Mouse (Mus musculus) liver, embryonic 14.5 days (tissue): ENCODE measurements around the gene Olfr460. TPM values are rescaled to one million over a fixed set of nuclear protein-coding genes. Genes with fewer than 3 reads are reported as not detected.

Experiments
- ATAC-seq: fragments of 200-750 bp; cut with Nextera tagmentation; 2 replicates; pipeline ENCODE4 v1.8.0; 2017; ENCODE audit warnings: moderate number of reproducible peaks, mild to moderate bottlenecking, moderate library complexity; ENCODE audit not compliant: insufficient read depth
- DNase-seq, 3 experiments: peaks; one replicate each; pipeline ENCODE4 v3.0.0-alpha.2; 2012 to 2013; ENCODE audit warnings: low read depth in 3 of 3, low spot score in 3 of 3
- H3K27ac ChIP-seq: fragments of 300-500 bp; sonication (generic); 2 replicates; pipeline ENCODE4 v1.5.1; 2014; ENCODE audit warnings: moderate library complexity, mild to moderate bottlenecking, control low read depth, inconsistent platforms
- H3K27me3 ChIP-seq: fragments of 300-500 bp; sonication (generic); 2 replicates; pipeline ENCODE4 v1.6.1; 2014; ENCODE audit warnings: mild to moderate bottlenecking, low read length, moderate library complexity; ENCODE audit not compliant: control insufficient read depth, insufficient read depth
- H3K36me3 ChIP-seq: fragments of 300-500 bp; sonication (generic); replicated peaks from 2 replicates; pipeline ENCODE4 v1.6.1; 2014; ENCODE audit warnings: low read depth; ENCODE audit not compliant: control insufficient read depth, insufficient read depth
- H3K4me1 ChIP-seq, 2 experiments: fragments of 200-500 bp in 1 of 2; fragments of 300-500 bp in 1 of 2; sonication (generic) in 1 of 2; replicated peaks; 2 replicates each; pipeline ENCODE4 v1.6.1; 2012 to 2014; ENCODE audit warnings: antibody characterized with exemption in 1 of 2, inconsistent platforms in 1 of 2, low read length in 1 of 2; ENCODE audit not compliant: control insufficient read depth in 2 of 2, insufficient read depth in 2 of 2
- H3K4me2 ChIP-seq: fragments of 300-500 bp; sonication (generic); 2 replicates; pipeline ENCODE4 v1.6.1; 2014; ENCODE audit warnings: low read depth, mild to moderate bottlenecking, control low read depth, moderate library complexity
- H3K4me3 ChIP-seq, 2 experiments: fragments of 200-500 bp in 1 of 2; fragments of 300-500 bp in 1 of 2; sonication (generic) in 1 of 2; 2 replicates each; pipeline ENCODE4 v1.5.1; 2012 to 2014; ENCODE audit warnings: low read depth in 2 of 2, low read length in 2 of 2, mild to moderate bottlenecking in 2 of 2, control low read depth in 1 of 2, inconsistent platforms in 1 of 2, moderate library complexity in 1 of 2; ENCODE audit not compliant: insufficient read depth in 1 of 2
- H3K9ac ChIP-seq: fragments of 300-500 bp; sonication (generic); replicated peaks from 2 replicates; pipeline ENCODE4 v1.6.1; 2014; ENCODE audit warnings: mild to moderate bottlenecking, control low read depth, moderate library complexity
- H3K9me3 ChIP-seq: fragments of 300-500 bp; sonication (generic); 2 replicates; pipeline ENCODE4 v1.6.1; 2016; ENCODE audit warnings: low read length, mixed read lengths; ENCODE audit not compliant: control insufficient read depth
- CTCF ChIP-seq: IDR thresholded peaks from 2 replicates; pipeline ENCODE4 v1.5.1; 2016; ENCODE audit warnings: antibody characterized with exemption, low read depth, control low read depth
- EP300 ChIP-seq: IDR thresholded peaks from 2 replicates; pipeline ENCODE4 v1.6.1; 2016; ENCODE audit warnings: antibody characterized with exemption, low read depth
- WGBS: fragments of 180-500 bp; shearing (Covaris S2); extraction: QIAGEN DNeasy Blood & Tissue Kit; methylation state at CpG from one replicate; pipeline ENCODE4 v1.1.7; 2014; ENCODE audit not compliant: insufficient replicate concordance; 5-methylcytosine and 5-hydroxymethylcytosine counted together
- polyA plus RNA-seq, 2 experiments: library from polyadenylated mRNA; depleted of rRNA in 1 of 2; stranded (reverse) in 1 of 2; unstranded in 1 of 2; fragments of >200 nt; fragmentation: Nextera tagmentation in 1 of 2; extraction: Ambion mirVana in 1 of 2; gene quantifications; 2 replicates each; pipeline versions ENCODE4 v1.2.1 to v1.2.3; 2012 to 2014

Gene Olfr460
- polyA plus RNA-seq (2012; rRNA removed), result 0.02 TPM in 1 of 2 replicates, not detected in the other
- not detected in 2 replicates for polyA plus RNA-seq (2014; fragmentation: Nextera tagmentation; extraction: Ambion mirVana)

- no peak for DNase-seq
- Histone ChIP-seq H3K4me1 (no peaks in the 10 kb centered on the region), H3K4me2 (no peak within 1 kb of the TSS), H3K27ac (no peak within 1 kb of the TSS), H3K9ac (no peak within 1 kb of the TSS), H3K27me3 (no peaks in the 10 kb centered on the region), H3K9me3 (no peaks in the 10 kb centered on the region), H3K4me3 (no peak within 1 kb of the TSS), H3K36me3 (no peaks in the 10 kb centered on the region)
- 71% methylated on average over 3 of the region's 3 CpGs for WGBS
- no peak for ATAC-seq
- TF ChIP-seq EP300 (no peak), CTCF (no peak)
Observed at GRCm38 (mm10) chr6:40569187-40569586, at the start of gene Olfr460. TSS of gene Olfr460 (plus strand) at chr6:40569487.

- DNase-seq, result no peak
- TF ChIP-seq CTCF (no peak), EP300 (no peak)
- Histone ChIP-seq H3K4me2 (no peak overlapping the region), H3K4me1 (no peaks in the 10 kb centered on the region), H3K27me3 (no peaks in the 10 kb centered on the region), H3K36me3 (no peaks in the 10 kb centered on the region), H3K27ac (no peak overlapping the region), H3K9ac (no peak overlapping the region), H3K4me3 (no peak overlapping the region), H3K9me3 (no peaks in the 10 kb centered on the region)
- WGBS, result 58% methylated on average over 10 of the region's 10 CpGs
- ATAC-seq, result no peak
Observed at GRCm38 (mm10) chr6:40544690-40545089, 24.6 kb upstream of the Olfr460 start.

- Histone ChIP-seq H3K27ac (no peak within 1 kb of the TSS), H3K4me2 (no peak within 1 kb of the TSS), H3K4me3 (no peak within 1 kb of the TSS), H3K27me3 (no peaks in the 10 kb centered on the region), H3K9me3 (no peaks in the 10 kb centered on the region), H3K9ac (no peak within 1 kb of the TSS), H3K36me3 (no peaks in the 10 kb centered on the region), H3K4me1 (no peaks in the 10 kb centered on the region)
- ATAC-seq, result no peak
- TF ChIP-seq EP300, result no peak
- no peak for TF ChIP-seq CTCF
- DNase-seq, result no peak
- WGBS, result 41% methylated on average over 2 of the region's 2 CpGs
Observed at GRCm38 (mm10) chr6:40554950-40555349, 14.3 kb upstream of the Olfr460 start, which contains the start of gene Olfr461. TSS of gene Olfr461 (minus strand) at chr6:40555050.

GRCm38 (mm10) chr6:40573618-40574017 lies 4.3 kb downstream of the Olfr460 start:
- 32% methylated on average over 3 of the region's 3 CpGs for WGBS
- H3K27ac ChIP-seq, result no peak overlapping the region
- no peak overlapping the region for H3K4me2 ChIP-seq
- H3K27me3 ChIP-seq, result no peaks in the 10 kb centered on the region
- TF ChIP-seq CTCF, result no peak
- TF ChIP-seq EP300, result no peak
- DNase-seq (no peak), ATAC-seq (no peak)
- H3K4me3 ChIP-seq, result no peak overlapping the region
- no peaks in the 10 kb centered on the region for H3K36me3 ChIP-seq
- no peaks in the 10 kb centered on the region for H3K9me3 ChIP-seq
- no peaks in the 10 kb centered on the region for H3K4me1 ChIP-seq
- no peak overlapping the region for H3K9ac ChIP-seq

- ATAC-seq (no peak), DNase-seq (peak in 1 of 3 experiments; percentile 24)
- H3K9me3 ChIP-seq, result no peaks in the 10 kb centered on the region
- TF ChIP-seq CTCF (no peak), EP300 (no peak)
- H3K4me2 ChIP-seq, result no peak overlapping the region
- no peak overlapping the region for H3K9ac ChIP-seq
- H3K36me3 ChIP-seq, result no peaks in the 10 kb centered on the region
- no peaks in the 10 kb centered on the region for H3K4me1 ChIP-seq
- no peak overlapping the region for H3K27ac ChIP-seq
- 41% methylated on average over 1 of the region's 1 CpGs for WGBS
- H3K27me3 ChIP-seq, result no peaks in the 10 kb centered on the region
- H3K4me3 ChIP-seq, result no peak overlapping the region
Observed at GRCm38 (mm10) chr6:40576305-40576704, 7.0 kb downstream of the Olfr460 start.
